Mouse (Mus musculus) liver, embryonic 16.5 days (tissue): ENCODE data around the gene Vmn1r54. TPM values are rescaled to one million over a fixed set of nuclear protein-coding genes. Genes with fewer than 3 reads are reported as not detected.

Experiments used
- ATAC-seq: fragments of 200-750 bp; cut with Nextera tagmentation; 2 replicates; pipeline ENCODE4 v1.8.0; 2017; ENCODE audit warnings: low read depth, mild to moderate bottlenecking, moderate number of reproducible peaks, moderate library complexity
- H3K27ac ChIP-seq: fragments of 300-500 bp; sonication (generic); 2 replicates; pipeline ENCODE4 v1.5.1; 2014; ENCODE audit warnings: mild to moderate bottlenecking, low read length
- H3K27me3 ChIP-seq: fragments of 300-500 bp; sonication (generic); 2 replicates; pipeline ENCODE4 v1.6.1; 2014; ENCODE audit warnings: low read depth, low read length, mixed read lengths; ENCODE audit not compliant: control insufficient read depth, insufficient read depth
- H3K36me3 ChIP-seq: fragments of 300-500 bp; sonication (generic); 2 replicates; pipeline ENCODE4 v1.6.1; 2014; ENCODE audit warnings: mild to moderate bottlenecking; ENCODE audit not compliant: control insufficient read depth, insufficient read depth
- H3K4me1 ChIP-seq: fragments of 300-500 bp; sonication (generic); 2 replicates; pipeline ENCODE4 v1.6.1; 2014; ENCODE audit warnings: low read depth, low read length, mixed read lengths; ENCODE audit not compliant: control insufficient read depth
- H3K4me2 ChIP-seq: fragments of 300-500 bp; sonication (generic); 2 replicates; pipeline ENCODE4 v1.6.1; 2014; ENCODE audit warnings: low read depth, low read length, mixed read lengths
- H3K4me3 ChIP-seq: fragments of 300-500 bp; sonication (generic); 2 replicates; pipeline ENCODE4 v1.5.1; 2014; ENCODE audit warnings: low read depth, mild to moderate bottlenecking, low read length
- H3K9ac ChIP-seq: fragments of 300-500 bp; sonication (generic); 2 replicates; pipeline ENCODE4 v1.6.1; 2014; ENCODE audit warnings: low read depth, low read length
- H3K9me3 ChIP-seq: fragments of 300-500 bp; sonication (generic); replicated peaks from 2 replicates; pipeline ENCODE4 v1.6.1; 2016; ENCODE audit warnings: low read length; ENCODE audit not compliant: control insufficient read depth
- WGBS: fragments of 180-500 bp; shearing (Covaris S2); extraction: QIAGEN DNeasy Blood & Tissue Kit; methylation state at CpG from one replicate; pipeline ENCODE4 v1.1.7; 2014; ENCODE audit not compliant: insufficient replicate concordance; 5-methylcytosine and 5-hydroxymethylcytosine counted together
- polyA plus RNA-seq: library from polyadenylated mRNA; unstranded; fragments of >200 nt; fragmentation: Nextera tagmentation; extraction: Ambion mirVana; gene quantifications from 2 replicates; pipeline ENCODE4 v1.2.1, GENCODE M21; 2015

Vmn1r54 gene
- polyA plus RNA-seq, 1 experiment from 2014 or later = not detected

- H3K9ac ChIP-seq = no peak overlapping the region
- no peak for ATAC-seq
- H3K27me3 ChIP-seq = no peaks in the 10 kb centered on the region
- H3K36me3 ChIP-seq = peaks cover 2% of the 10 kb centered on the region; the same call in 1 of the 2 replicates
- H3K4me3 ChIP-seq = no peak overlapping the region
- whole genome bisulfite sequencing = 79% methylated on average over 87 of the region's 87 CpGs
- H3K4me2 ChIP-seq = no peak overlapping the region
- H3K9me3 ChIP-seq = no peaks in the 10 kb centered on the region
- H3K4me1 ChIP-seq = peaks cover 4% of the 10 kb centered on the region; the same call in 1 of the 2 replicates
- H3K27ac ChIP-seq = no peak overlapping the region
Measured at GRCm38 (mm10) chr6:90308839-90309778, 63.0 kb downstream of the Vmn1r54 start.

- no peak for ATAC-seq
- Histone ChIP-seq H3K4me1 (peaks cover 3% of the 10 kb centered on the region), H3K4me2 (no peak overlapping the region), H3K9me3 (no peaks in the 10 kb centered on the region), H3K27me3 (no peaks in the 10 kb centered on the region), H3K9ac (no peak overlapping the region), H3K27ac (no peak overlapping the region), H3K36me3 (no peaks in the 10 kb centered on the region; the same call in 1 of the 2 replicates), H3K4me3 (no peak overlapping the region)
- 52% methylated on average over 5 of the region's 5 CpGs for WGBS
Measured at GRCm38 (mm10) chr6:90315961-90316360, 69.9 kb downstream of the Vmn1r54 start.

GRCm38 (mm10) chr6:90317510-90318258 is 71.6 kb downstream of the Vmn1r54 start:
- H3K27me3 ChIP-seq = no peaks in the 10 kb centered on the region
- H3K9me3 ChIP-seq = no peaks in the 10 kb centered on the region
- 46% methylated on average over 2 of the region's 2 CpGs for WGBS
- no peak overlapping the region for H3K27ac ChIP-seq
- H3K4me3 ChIP-seq = no peak overlapping the region
- H3K36me3 ChIP-seq = no peaks in the 10 kb centered on the region
- no peak for ATAC-seq
- peaks cover 8% of the 10 kb centered on the region for H3K4me1 ChIP-seq
- H3K4me2 ChIP-seq = no peak overlapping the region
- no peak overlapping the region for H3K9ac ChIP-seq

- no peaks in the 10 kb centered on the region for H3K9me3 ChIP-seq
- H3K4me3 ChIP-seq = no peak overlapping the region
- no peak overlapping the region for H3K27ac ChIP-seq
- no peaks in the 10 kb centered on the region for H3K27me3 ChIP-seq
- H3K4me2 ChIP-seq = no peak overlapping the region
- 85% methylated on average over 2 of the region's 2 CpGs for WGBS
- H3K36me3 ChIP-seq = no peaks in the 10 kb centered on the region
- H3K9ac ChIP-seq = no peak overlapping the region
- ATAC-seq = no peak
- peaks cover 8% of the 10 kb centered on the region for H3K4me1 ChIP-seq
Measured at GRCm38 (mm10) chr6:90319019-90319418, 72.9 kb downstream of the Vmn1r54 start.

GRCm38 (mm10) chr6:90319475-90320191 is 73.5 kb downstream of the Vmn1r54 start:
- WGBS = 58% methylated on average over 7 of the region's 7 CpGs
- H3K27ac ChIP-seq = peak overlapping the region; percentile 68

GRCm38 (mm10) chr6:90320429-90320828 is 74.3 kb downstream of the Vmn1r54 start:
- WGBS = 42% methylated on average over 5 of the region's 5 CpGs

More at GRCm38 (mm10) chr6:90319475-90320191, 73.5 kb downstream of the Vmn1r54 start:
- Histone ChIP-seq H3K4me3 (no peak overlapping the region), H3K9ac (no peak overlapping the region), H3K4me1 (peaks cover 8% of the 10 kb centered on the region), H3K27me3 (no peaks in the 10 kb centered on the region), H3K36me3 (no peaks in the 10 kb centered on the region), H3K9me3 (no peaks in the 10 kb centered on the region), H3K4me2 (no peak overlapping the region)
- ATAC-seq = no peak

More at GRCm38 (mm10) chr6:90320429-90320828, 74.3 kb downstream of the Vmn1r54 start:
- peak overlapping the region; percentile 15; the same call in 1 of the 2 replicates for H3K9ac ChIP-seq
- H3K4me2 ChIP-seq = no peak overlapping the region; the same call in 1 of the 2 replicates
- no peaks in the 10 kb centered on the region for H3K27me3 ChIP-seq
- ATAC-seq = peak; percentile 83
- H3K4me1 ChIP-seq = peaks cover 8% of the 10 kb centered on the region
- H3K4me3 ChIP-seq = no peak overlapping the region
- peak overlapping the region; percentile 74 for H3K27ac ChIP-seq
- no peaks in the 10 kb centered on the region for H3K36me3 ChIP-seq
- no peaks in the 10 kb centered on the region for H3K9me3 ChIP-seq

Other genes with a start within 250 kb of the Vmn1r54 start
- not detected in 2 replicates for gene Vmn1r47, start 230.2 kb upstream of the Vmn1r54 start, polyA plus RNA-seq
- not detected in 2 replicates for gene Vmn1r48, start 209.5 kb upstream of the Vmn1r54 start, polyA plus RNA-seq
- not detected in 2 replicates for gene Vmn1r49, start 167.8 kb upstream of the Vmn1r54 start, polyA plus RNA-seq
- gene Vmn1r50, start 144.9 kb upstream of the Vmn1r54 start, polyA plus RNA-seq = not detected in 2 replicates
- not detected in 2 replicates for gene Vmn1r51, start 123.7 kb upstream of the Vmn1r54 start, polyA plus RNA-seq
- gene Vmn1r52, start 71.5 kb upstream of the Vmn1r54 start, polyA plus RNA-seq = not detected in 2 replicates
- not detected in 2 replicates for gene V1ra8, start 43.5 kb upstream of the Vmn1r54 start, polyA plus RNA-seq
- gene Vmn1r53, start 21.9 kb upstream of the Vmn1r54 start, polyA plus RNA-seq = not detected in 2 replicates
- 0.12 TPM in 1 of 2 replicates, not detected in the other for gene BC048671, start 54.9 kb downstream of the Vmn1r54 start, polyA plus RNA-seq
- 13.1 and 13.4 TPM in 2 replicates for gene Chst13, start 78.9 kb downstream of the Vmn1r54 start, polyA plus RNA-seq
- 32.3 and 41.1 TPM in 2 replicates for gene Uroc1, start 87.0 kb downstream of the Vmn1r54 start, polyA plus RNA-seq
- 2.0 and 3.0 TPM in 2 replicates for gene Zxdc, start 123.2 kb downstream of the Vmn1r54 start, polyA plus RNA-seq
- gene Cfap100, start 182.5 kb downstream of the Vmn1r54 start, polyA plus RNA-seq = 0.08 and 0.19 TPM in 2 replicates
- 21.7 and 25.8 TPM in 2 replicates for gene Klf15, start 216.3 kb downstream of the Vmn1r54 start, polyA plus RNA-seq
- 35.9 and 48.3 TPM in 2 replicates for gene Aldh1l1, start 240.1 kb downstream of the Vmn1r54 start, polyA plus RNA-seq